Mouse (Mus musculus): ENCODE measurements around the gene Dnah7c.

GRCm38 (mm10) chr1:46853317-46854035 lies 428.1 kb downstream of the Dnah7c start:
- TF ChIP-seq CTCF (IDR thresholded peaks at IDR 0.05; ENCODE audit: low read depth) (peak; percentile 41), EP300 (optimal IDR thresholded peaks at IDR 0.05) (peak; percentile 84)
